Mouse (Mus musculus): ENCODE data around the gene Serpinb7. TPM values are rescaled to one million over a fixed set of nuclear protein-coding genes. Genes with fewer than 3 reads are reported as not detected.

Gene Serpinb7
- polyA plus RNA-seq, 1 experiment from 2014 or later = not detected

DNA sequence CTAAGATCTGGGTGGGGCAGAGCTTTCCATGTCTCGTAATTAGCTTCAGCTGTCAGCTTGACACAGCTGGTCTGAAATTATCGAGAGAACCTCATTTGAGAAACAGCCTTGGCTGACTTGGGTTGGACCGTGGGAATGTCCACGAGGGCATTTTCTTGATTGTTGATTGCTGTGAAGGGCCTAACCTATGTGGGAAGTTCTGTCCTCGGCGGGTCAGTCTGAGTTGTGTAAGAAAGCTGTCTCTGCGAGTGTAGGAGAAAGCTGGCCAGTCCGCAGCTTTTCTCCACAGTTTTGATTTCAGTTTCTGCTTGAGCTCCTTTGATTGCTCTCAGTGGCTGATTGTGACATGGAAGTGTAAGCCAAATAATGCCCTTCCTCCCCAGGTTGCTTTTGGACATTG lies 90.1 kb downstream of the Serpinb7 start:
- 47% methylated on average over 8 of the region's 8 CpGs for WGBS
- H3K4me2 ChIP-seq = no peak overlapping the region
- H3K27me3 ChIP-seq = no peaks in the 10 kb centered on the region
- H3K27ac ChIP-seq = no peak overlapping the region
- H3K4me1 ChIP-seq (replicated peaks) = no peaks in the 10 kb centered on the region
- no peaks in the 10 kb centered on the region for H3K9me3 ChIP-seq
- H3K4me3 ChIP-seq (replicated peaks) = no peak overlapping the region
- H3K36me3 ChIP-seq = no peaks in the 10 kb centered on the region
- no peak overlapping the region for H3K9ac ChIP-seq (replicated peaks)
- ATAC-seq (ENCODE audit: insufficient number of reproducible peaks, insufficient read depth, low FRiP score, low TSS enrichment, low read depth) = no peak

DNA sequence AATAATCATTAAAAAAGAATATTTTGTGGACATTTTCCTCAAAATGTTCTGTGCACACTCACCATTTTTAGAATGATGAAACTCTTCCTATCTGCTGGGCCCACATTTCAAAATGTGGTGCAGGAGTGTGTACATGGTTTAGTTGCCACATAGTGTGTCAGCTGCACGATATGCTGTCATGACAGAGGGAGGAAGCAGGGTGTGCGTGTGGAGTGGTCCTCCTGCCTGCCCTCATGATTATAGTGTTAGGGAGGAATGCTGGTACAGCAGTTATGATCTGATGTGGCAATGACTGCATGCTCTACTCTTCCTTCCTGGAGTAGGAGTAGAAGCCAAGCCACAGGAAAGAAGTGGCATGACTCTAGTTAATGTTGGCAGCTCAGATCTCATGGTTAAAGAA lies 97.3 kb downstream of the Serpinb7 start:
- H3K27ac ChIP-seq = no peak overlapping the region
- no peaks in the 10 kb centered on the region for H3K36me3 ChIP-seq
- no peak for ATAC-seq (ENCODE audit: insufficient number of reproducible peaks, insufficient read depth, low FRiP score, low TSS enrichment, low read depth)
- no peak overlapping the region for H3K9ac ChIP-seq (replicated peaks)
- H3K9me3 ChIP-seq = no peaks in the 10 kb centered on the region
- H3K27me3 ChIP-seq = no peaks in the 10 kb centered on the region
- H3K4me2 ChIP-seq = no peak overlapping the region
- H3K4me1 ChIP-seq (replicated peaks) = no peaks in the 10 kb centered on the region
- 72% methylated on average over 2 of the region's 2 CpGs for WGBS
- no peak overlapping the region for H3K4me3 ChIP-seq (replicated peaks)

DNA sequence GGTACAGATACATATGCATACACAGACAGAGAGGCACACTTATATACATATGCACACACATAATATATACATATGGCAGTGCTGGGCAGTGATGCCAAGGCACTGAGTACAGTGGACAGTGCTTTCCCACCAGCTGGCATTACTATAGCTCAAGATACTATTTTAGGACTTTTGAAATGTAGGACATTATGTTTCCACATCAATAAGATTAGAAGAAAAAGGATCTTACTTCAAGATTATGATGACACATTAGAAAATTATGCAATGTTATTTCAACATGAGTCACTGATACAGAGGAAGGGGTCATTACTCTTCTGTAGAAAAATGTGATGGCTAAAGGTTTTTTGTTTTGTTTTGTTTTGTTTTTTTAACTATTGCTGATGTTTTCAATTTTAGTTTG lies 102.6 kb downstream of the Serpinb7 start:
- Histone ChIP-seq H3K4me2 (no peak overlapping the region), H3K36me3 (no peaks in the 10 kb centered on the region), H3K4me1 (replicated peaks) (no peaks in the 10 kb centered on the region), H3K27ac (no peak overlapping the region), H3K4me3 (replicated peaks) (no peak overlapping the region), H3K27me3 (no peaks in the 10 kb centered on the region), H3K9me3 (no peaks in the 10 kb centered on the region), H3K9ac (replicated peaks) (no peak overlapping the region)
- ATAC-seq (ENCODE audit: insufficient number of reproducible peaks, insufficient read depth, low FRiP score, low TSS enrichment, low read depth) = no peak

Other genes with a start within 250 kb of the Serpinb7 start
- gene Serpinb3b, start 121.3 kb upstream of the Serpinb7 start, polyA plus RNA-seq (2016; fragmentation: Nextera tagmentation; extraction: Ambion mirVana) = not detected in 2 replicates
- not detected in 2 replicates for gene Serpinb3c, start 121.3 kb upstream of the Serpinb7 start, polyA plus RNA-seq (2016; fragmentation: Nextera tagmentation; extraction: Ambion mirVana)
- gene Serpinb11, start 38.5 kb upstream of the Serpinb7 start, polyA plus RNA-seq (2016; fragmentation: Nextera tagmentation; extraction: Ambion mirVana) = 0.20 TPM in 1 of 2 replicates, not detected in the other
- gene Serpinb2, start 111.8 kb downstream of the Serpinb7 start, polyA plus RNA-seq (2016; fragmentation: Nextera tagmentation; extraction: Ambion mirVana) = 0.10 and 0.16 TPM in 2 replicates
- 0.38 and 0.61 TPM in 2 replicates for gene Serpinb8, start 190.4 kb downstream of the Serpinb7 start, polyA plus RNA-seq (2016; fragmentation: Nextera tagmentation; extraction: Ambion mirVana)

All from limb, embryonic 12.5 days (tissue).